Mouse (Mus musculus) right cerebral cortex, postnatal 36 days (tissue): Measurements from ENCODE around the gene Epb41l2.

ENCODE experiments used
- DNase-seq, 2 experiments: peaks; one replicate each; pipeline ENCODE4 v3.0.0; 2022; ENCODE audit warnings: low spot score in 2 of 2, mixed read lengths in 1 of 2

Gene Epb41l2

GRCm38 (mm10) chr10:25359208-25359958 is at the start of gene Epb41l2:
Gene Epb41l2 (plus strand): TSS chr10:25359798.
- DNase-seq = peak; percentile 75 to 78

- DNase-seq = no peak
Measured at GRCm38 (mm10) chr10:25309996-25310395, 49.6 kb upstream of the Epb41l2 start.

- DNase-seq = no peak
Measured at GRCm38 (mm10) chr10:25310736-25311135, 48.9 kb upstream of the Epb41l2 start.

- no peak for DNase-seq
Measured at GRCm38 (mm10) chr10:25311554-25312212, 47.9 kb upstream of the Epb41l2 start.

GRCm38 (mm10) chr10:25313856-25314584 is 45.6 kb upstream of the Epb41l2 start:
- DNase-seq = no peak

- no peak for DNase-seq
Measured at GRCm38 (mm10) chr10:25317665-25318064, 41.9 kb upstream of the Epb41l2 start.

- DNase-seq = no peak
Measured at GRCm38 (mm10) chr10:25318405-25318804, 41.2 kb upstream of the Epb41l2 start.

- no peak for DNase-seq
Measured at GRCm38 (mm10) chr10:25319531-25319930, 40.1 kb upstream of the Epb41l2 start.

GRCm38 (mm10) chr10:25321198-25321597 is 38.4 kb upstream of the Epb41l2 start:
- DNase-seq = no peak

- DNase-seq = no peak
Measured at GRCm38 (mm10) chr10:25325690-25326089, 33.9 kb upstream of the Epb41l2 start.

GRCm38 (mm10) chr10:25327511-25327910 is 32.1 kb upstream of the Epb41l2 start:
- DNase-seq = no peak

GRCm38 (mm10) chr10:25330094-25330493 is 29.5 kb upstream of the Epb41l2 start:
- peak in 1 of 2 experiments; percentile 18 for DNase-seq

- no peak for DNase-seq
Measured at GRCm38 (mm10) chr10:25331321-25332049, 28.1 kb upstream of the Epb41l2 start.

GRCm38 (mm10) chr10:25333390-25334079 is 26.1 kb upstream of the Epb41l2 start:
- DNase-seq = no peak

- DNase-seq = no peak
Measured at GRCm38 (mm10) chr10:25340675-25341074, 18.9 kb upstream of the Epb41l2 start.

- DNase-seq = no peak
Measured at GRCm38 (mm10) chr10:25342801-25343200, 16.8 kb upstream of the Epb41l2 start.

GRCm38 (mm10) chr10:25353941-25354340 is 5.7 kb upstream of the Epb41l2 start:
- DNase-seq = no peak

GRCm38 (mm10) chr10:25354390-25354789 is 5.2 kb upstream of the Epb41l2 start:
- DNase-seq = no peak

GRCm38 (mm10) chr10:25359959-25360811 is 587 bp downstream of the Epb41l2 start:
- no peak for DNase-seq

GRCm38 (mm10) chr10:25362235-25362634 is 2.6 kb downstream of the Epb41l2 start:
- no peak for DNase-seq
